8 mouse cellular contexts compared by ENCODE assay signal in genomic region chr17:26114061-26114460, GRCm38 (mm10). TPM values are rescaled to one million over a fixed set of nuclear protein-coding genes. Genes with fewer than 3 reads are reported as not detected.
DNase-seq lines count a peak whose midpoint lies in the region; ATAC-seq and TF ChIP-seq lines count a peak whose summit lies in the region.

No protein-coding gene starts in this region.

- TF ChIP-seq CTCF in lung, adult 2 months (IDR thresholded peaks at IDR 0.05; ENCODE audit: insufficient read depth, low read length): no peak
- TF ChIP-seq CTCF in olfactory bulb, adult 2 months (IDR thresholded peaks at IDR 0.05; ENCODE audit: insufficient read depth, low read depth, low read length): no peak

- peak overlapping the region; percentile 59 for H3K4me3 ChIP-seq in lung, adult 2 months (replicated peaks; ENCODE audit: extremely low read depth, low read depth, low read length)
- H3K4me3 ChIP-seq in forebrain, embryonic 12.5 days (replicated peaks): peak overlapping the region; percentile 78
- H3K4me3 ChIP-seq in olfactory bulb, adult 2 months (ENCODE audit: insufficient read depth, low read depth, low read length): peak overlapping the region; percentile 59

- no peak for DNase-seq in lung, adult 2 months
- no peak for DNase-seq in lung, postnatal 10 days
- DNase-seq in kidney, postnatal 25 days: peak; percentile 70 to 86
- DNase-seq in retina, postnatal 1 day: no peak
- DNase-seq in frontal cortex, postnatal 10 days (ENCODE audit: low spot score in 2 of 2): no peak
- DNase-seq in adrenal gland, adult 8-10 months: no peak

- 10% methylated on average over 8 of the region's 8 CpGs for WGBS in lung, adult 2 months
- WGBS in forebrain, embryonic 12.5 days: 8% methylated on average over 8 of the region's 8 CpGs
- WGBS in olfactory bulb, adult 2 months: 12% methylated on average over 8 of the region's 8 CpGs

- H3K27ac ChIP-seq in forebrain, embryonic 12.5 days: no peak overlapping the region
- H3K27ac ChIP-seq in olfactory bulb, adult 2 months (ENCODE audit: insufficient read depth, low read depth, low read length): 0 out of 2 replicates have a peak overlapping the region, but pooled peaks have one; percentile 14

- peaks cover 5% of the 10 kb centered on the region; the same call in 1 of the 2 replicates for H3K4me1 ChIP-seq in lung, adult 2 months (ENCODE audit: control insufficient read depth, insufficient read depth, low read length)
- H3K4me1 ChIP-seq in forebrain, embryonic 12.5 days: peaks cover 20% of the 10 kb centered on the region
- H3K4me1 ChIP-seq in olfactory bulb, adult 2 months (ENCODE audit: control insufficient read depth, insufficient read depth, low read length): peaks cover 8% of the 10 kb centered on the region

- H3K27me3 ChIP-seq in forebrain, embryonic 12.5 days: peaks cover 87% of the 10 kb centered on the region

- peak overlapping the region; percentile 96 for H3K4me2 ChIP-seq in forebrain, embryonic 12.5 days

- no peaks in the 10 kb centered on the region for H3K36me3 ChIP-seq in forebrain, embryonic 12.5 days (replicated peaks)

- no peak for TF ChIP-seq POLR2A in lung, adult 2 months (IDR thresholded peaks at IDR 0.05; ENCODE audit: borderline replicate concordance, extremely low read depth, low read depth, low read length)
- TF ChIP-seq POLR2A in olfactory bulb, adult 2 months (IDR thresholded peaks at IDR 0.05; ENCODE audit: insufficient read depth, low read depth, low read length): no peak

- H3K9ac ChIP-seq in forebrain, embryonic 12.5 days: peak overlapping the region; percentile 85

- H3K9me3 ChIP-seq in forebrain, embryonic 12.5 days: no peaks in the 10 kb centered on the region

- ATAC-seq in forebrain, embryonic 12.5 days (ENCODE audit: low FRiP score): no peak

RNA-seq across cellular contexts. Expression of gene Tmem8, which starts 1.0 kb away (rescaled TPM):
- polyA plus RNA-seq in lung, adult 2 months (2012; rRNA removed): 60.0 and 65.3 TPM in 2 replicates
- 2.1 and 2.6 TPM in 2 replicates for polyA plus RNA-seq in forebrain, embryonic 12.5 days (2016; fragmentation: Nextera tagmentation; extraction: Ambion mirVana)
- not detected in 2 replicates for polyA plus RNA-seq in olfactory bulb, adult 2 months (2012; ENCODE audit: insufficient read depth, insufficient read length, low replicate concordance, missing spikeins)
- total RNA-seq in adrenal gland, adult 8-10 months (2022): 10 to 100 TPM in 3 of 4 experiments, 1 to 10 TPM in 1; 7.8 to 14.9 (median 12.0) TPM

RNA-seq across cellular contexts. Expression of gene Mrpl28, which starts 9.2 kb away (rescaled TPM):
- 43.4 and 46.7 TPM in 2 replicates for polyA plus RNA-seq in lung, adult 2 months (2012; rRNA removed)
- polyA plus RNA-seq in forebrain, embryonic 12.5 days (2016; fragmentation: Nextera tagmentation; extraction: Ambion mirVana): 208 and 218 TPM in 2 replicates
- not detected in 2 replicates for polyA plus RNA-seq in olfactory bulb, adult 2 months (2012; ENCODE audit: insufficient read depth, insufficient read length, low replicate concordance, missing spikeins)
- 10 to 100 TPM; 96.1 to 98.0 (median 96.8) TPM for total RNA-seq in adrenal gland, adult 8-10 months (2022)

RNA-seq across cellular contexts. Expression of gene Nme4, which starts 18.7 kb away (rescaled TPM):
- polyA plus RNA-seq in lung, adult 2 months (2012; rRNA removed): 5.4 and 7.5 TPM in 2 replicates
- polyA plus RNA-seq in forebrain, embryonic 12.5 days (2016; fragmentation: Nextera tagmentation; extraction: Ambion mirVana): 58.6 and 62.9 TPM in 2 replicates
- not detected in 2 replicates for polyA plus RNA-seq in olfactory bulb, adult 2 months (2012; ENCODE audit: insufficient read depth, insufficient read length, low replicate concordance, missing spikeins)
- 10 to 100 TPM in 1 of 4 experiments, 1 to 10 TPM in 3; 2.1 to 10.4 (median 6.0) TPM for total RNA-seq in adrenal gland, adult 8-10 months (2022)

RNA-seq across cellular contexts. Expression of gene Decr2, which starts 23.9 kb away (rescaled TPM):
- 12.1 and 16.7 TPM in 2 replicates for polyA plus RNA-seq in lung, adult 2 months (2012; rRNA removed)
- 27.1 and 28.2 TPM in 2 replicates for polyA plus RNA-seq in forebrain, embryonic 12.5 days (2016; fragmentation: Nextera tagmentation; extraction: Ambion mirVana)
- polyA plus RNA-seq in olfactory bulb, adult 2 months (2012; ENCODE audit: insufficient read depth, insufficient read length, low replicate concordance, missing spikeins): not detected in 2 replicates
- total RNA-seq in adrenal gland, adult 8-10 months (2022): 10 to 100 TPM; 23.0 to 26.8 (median 24.2) TPM

RNA-seq across cellular contexts. Expression of gene Axin1, which starts 24.4 kb away (rescaled TPM):
- polyA plus RNA-seq in lung, adult 2 months (2012; rRNA removed): 14.0 and 17.5 TPM in 2 replicates
- 12.0 and 13.1 TPM in 2 replicates for polyA plus RNA-seq in forebrain, embryonic 12.5 days (2016; fragmentation: Nextera tagmentation; extraction: Ambion mirVana)
- polyA plus RNA-seq in olfactory bulb, adult 2 months (2012; ENCODE audit: insufficient read depth, insufficient read length, low replicate concordance, missing spikeins): not detected in 2 replicates
- 10 to 100 TPM; 42.6 to 52.2 (median 46.2) TPM for total RNA-seq in adrenal gland, adult 8-10 months (2022)

Comparison
In these comparisons a context has a peak if more than half of its experiments do, and no peak if none do; other contexts are left out.
1. DNase-seq: peak in kidney, postnatal 25 days (2 of 2); none in lung, adult 2 months (single experiment), lung, postnatal 10 days (single experiment), retina, postnatal 1 day (single experiment), frontal cortex, postnatal 10 days (0 of 2) and adrenal gland, adult 8-10 months (single experiment).
2. Peak in every context shown above with its lines, with median percentiles within 50 percentile points of each other: H3K4me3 ChIP-seq.